Mouse (Mus musculus): ENCODE measurements around the gene Diras2.

DNA sequence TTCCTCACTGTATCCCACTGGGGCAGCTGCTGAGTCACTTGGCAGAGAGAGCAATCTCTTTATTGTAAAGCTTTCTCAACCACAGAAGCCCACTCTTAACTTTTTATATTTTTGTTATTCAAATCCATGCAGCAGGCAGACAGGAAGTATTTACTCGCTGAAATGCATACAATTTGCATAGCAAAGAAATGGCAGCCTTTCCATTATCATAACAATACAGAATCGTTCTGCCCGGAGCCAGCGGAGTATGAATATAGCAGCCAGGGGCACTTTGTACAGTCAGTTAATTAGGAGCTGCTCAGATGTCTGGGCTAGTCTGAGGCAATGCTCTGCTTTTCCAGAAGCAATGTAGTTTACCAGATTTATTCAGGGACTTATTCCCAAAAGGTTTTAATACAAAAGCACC, 31.1 kb upstream of the Diras2 start:
- TF ChIP-seq EP300 (optimal IDR thresholded peaks at IDR 0.05) (no peak), CTCF (IDR thresholded peaks at IDR 0.05; ENCODE audit: low read depth) (no peak)

Measured in stomach, postnatal 0 days (tissue).